Mouse (Mus musculus) hindbrain, postnatal 0 days (tissue): ENCODE measurements at regions not wholly inside any gene's neighbourhood (a gene's known extent, or its start where the extent isn't known, plus 50 kb on each side); places are given as distances from the start of the nearest gene placed in this dataset.

Source experiments
- ATAC-seq: fragments of 200-750 bp; cut with Nextera tagmentation; 2 replicates; pipeline ENCODE4 v1.8.0; 2017; ENCODE audit warnings: mild to moderate bottlenecking, moderate TSS enrichment, moderate library complexity
- DNase-seq: peaks from one replicate; pipeline ENCODE4 v3.0.0-alpha.2; 2015; ENCODE audit warnings: low spot score
- H3K27ac ChIP-seq: fragments of 300-500 bp; sonication (generic); 2 replicates; pipeline ENCODE4 v1.5.1; 2014; ENCODE audit warnings: mild to moderate bottlenecking
- H3K27me3 ChIP-seq: fragments of 300-500 bp; sonication (generic); 2 replicates; pipeline ENCODE4 v1.6.1; 2014; ENCODE audit warnings: low read length, mixed read lengths; ENCODE audit not compliant: insufficient read depth
- H3K36me3 ChIP-seq: fragments of 300-500 bp; sonication (generic); 2 replicates; pipeline ENCODE4 v1.6.1; 2014; ENCODE audit warnings: low read length, mixed read lengths; ENCODE audit not compliant: insufficient read depth
- H3K4me1 ChIP-seq: fragments of 300-500 bp; sonication (generic); 2 replicates; pipeline ENCODE4 v1.6.1; 2014; ENCODE audit warnings: antibody characterized with exemption, low read length, mixed read lengths; ENCODE audit not compliant: insufficient read depth
- H3K4me2 ChIP-seq: fragments of 300-500 bp; sonication (generic); 2 replicates; pipeline ENCODE4 v1.6.1; 2014; ENCODE audit warnings: low read depth, mild to moderate bottlenecking, low read length, moderate library complexity, mixed read lengths
- H3K4me3 ChIP-seq: fragments of 300-500 bp; sonication (generic); 2 replicates; pipeline ENCODE4 v1.5.1; 2014; ENCODE audit warnings: low read length
- H3K9ac ChIP-seq: fragments of 300-500 bp; sonication (generic); replicated peaks from 2 replicates; pipeline ENCODE4 v1.6.1; 2014; ENCODE audit warnings: mild to moderate bottlenecking, low read length, moderate library complexity, mixed read lengths
- H3K9me3 ChIP-seq: fragments of 300-500 bp; sonication (generic); 2 replicates; pipeline ENCODE4 v1.6.1; 2016; ENCODE audit warnings: low read length, mixed read lengths
- CTCF ChIP-seq: IDR thresholded peaks from 2 replicates; pipeline ENCODE4 v1.5.1; 2016; ENCODE audit warnings: antibody characterized with exemption, control low read depth, low read depth
- WGBS: fragments of 180-500 bp; shearing (Covaris S2); extraction: QIAGEN DNeasy Blood & Tissue Kit; methylation state at CpG from one replicate; pipeline ENCODE4 v1.1.7; 2014; 5-methylcytosine and 5-hydroxymethylcytosine counted together
- microRNA-seq, 2 experiments: library from miRNA; unstranded; fragments of <30 nt; microRNA quantifications; one replicate each; pipeline ENCODE4; 2016

DNA sequence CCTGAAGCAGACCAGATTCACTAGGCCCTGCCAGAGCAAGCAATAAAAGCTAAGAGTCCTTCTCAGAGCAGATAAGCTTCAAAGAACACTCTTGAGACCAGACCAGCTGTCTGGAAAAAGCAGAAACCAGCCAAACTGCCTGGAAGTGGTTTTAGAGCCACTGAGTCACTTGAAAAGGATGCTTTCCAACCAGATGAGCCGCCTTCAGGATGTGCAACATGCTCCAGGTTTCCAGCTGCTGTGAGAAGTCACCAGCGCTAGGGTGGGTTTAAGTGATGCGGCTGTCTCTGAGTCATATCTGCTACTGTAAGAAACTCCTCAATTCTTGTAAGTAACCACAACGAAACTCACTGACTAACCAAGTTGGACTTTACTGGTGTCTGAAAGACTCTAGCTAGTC lies 1209.3 kb downstream of the A830018L16Rik start:
- Histone ChIP-seq H3K9me3 (no peaks in the 10 kb centered on the region), H3K36me3 (no peaks in the 10 kb centered on the region), H3K4me2 (no peak overlapping the region), H3K4me1 (no peaks in the 10 kb centered on the region), H3K9ac (no peak overlapping the region), H3K27me3 (no peaks in the 10 kb centered on the region), H3K4me3 (no peak overlapping the region), H3K27ac (no peak overlapping the region)
- DNase-seq (no peak), ATAC-seq (no peak)
- TF ChIP-seq CTCF: no peak
- WGBS: 96% methylated on average over 4 of the region's 4 CpGs

DNA sequence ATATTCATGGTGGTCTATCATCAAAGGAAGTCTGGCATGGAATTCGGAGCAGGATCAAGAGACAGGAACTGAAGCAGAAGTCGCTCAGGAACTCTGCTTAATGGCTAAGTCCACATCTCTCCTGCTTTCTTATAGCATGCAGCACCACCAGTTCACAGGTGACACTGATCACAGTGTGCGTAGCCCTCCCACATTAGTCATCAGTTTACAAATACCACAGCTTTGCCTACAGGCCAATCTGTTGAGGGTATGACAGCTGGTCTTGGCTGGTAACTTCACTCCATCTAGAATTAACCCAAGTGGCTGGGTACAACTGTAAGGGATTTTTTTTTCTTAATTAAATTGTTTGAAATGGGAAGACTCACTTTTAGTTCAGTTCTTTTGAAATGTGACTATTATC lies 1219.1 kb downstream of the A830018L16Rik start:
- DNase-seq (no peak), ATAC-seq (no peak)
- no peak overlapping the region for H3K27ac ChIP-seq
- H3K27me3 ChIP-seq: no peaks in the 10 kb centered on the region
- no peaks in the 10 kb centered on the region for H3K4me1 ChIP-seq
- no peaks in the 10 kb centered on the region for H3K9me3 ChIP-seq
- no peak overlapping the region for H3K4me3 ChIP-seq
- H3K36me3 ChIP-seq: no peaks in the 10 kb centered on the region
- WGBS: 92% methylated on average over 3 of the region's 3 CpGs
- no peak overlapping the region for H3K4me2 ChIP-seq
- no peak for TF ChIP-seq CTCF
- H3K9ac ChIP-seq: no peak overlapping the region

DNA sequence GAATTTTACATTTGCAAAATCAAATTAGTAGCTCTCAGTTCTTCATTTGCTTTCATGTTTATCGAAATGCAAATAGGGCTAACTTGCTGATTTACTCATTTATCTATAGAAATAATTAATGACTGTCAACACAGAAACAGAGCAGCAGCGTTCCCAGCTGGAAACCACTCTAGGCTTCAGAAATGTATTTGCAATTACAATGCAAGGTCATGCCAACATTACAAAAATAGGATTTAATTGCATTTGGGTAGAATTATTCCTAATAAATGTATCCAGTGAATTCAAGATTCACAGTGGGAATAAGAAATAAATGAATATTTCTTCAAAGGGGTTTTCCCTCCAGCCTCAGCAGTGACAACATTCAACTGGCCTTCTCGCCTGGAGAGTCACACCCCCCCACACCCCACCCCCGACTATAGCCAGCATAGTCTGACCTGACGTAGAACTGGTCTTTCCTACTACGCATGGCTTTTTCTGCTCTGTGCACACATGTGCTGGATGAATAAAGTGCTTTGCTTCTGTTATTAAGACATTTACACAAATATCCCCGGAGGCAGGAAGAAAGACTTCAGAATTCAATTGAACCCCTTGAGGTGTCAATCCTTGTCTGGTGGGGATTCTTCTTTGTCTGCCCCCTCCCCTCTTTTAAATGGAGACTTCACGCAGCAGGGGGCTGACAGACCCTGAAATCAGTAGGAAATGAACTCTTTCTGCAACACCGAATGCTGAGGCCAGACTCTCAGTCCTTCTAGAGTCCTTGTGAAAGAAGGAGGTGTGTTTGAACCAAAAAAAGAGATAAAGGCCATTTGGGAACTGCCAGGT lies 1222.6 kb downstream of the A830018L16Rik start:
- H3K4me3 ChIP-seq: no peak overlapping the region
- H3K36me3 ChIP-seq: no peaks in the 10 kb centered on the region
- no peak for TF ChIP-seq CTCF
- ATAC-seq (peak; percentile 64), DNase-seq (peak; percentile 31)
- no peak overlapping the region for H3K27ac ChIP-seq
- no peaks in the 10 kb centered on the region for H3K4me1 ChIP-seq
- 20% methylated on average over 9 of the region's 9 CpGs for WGBS
- H3K9me3 ChIP-seq: no peaks in the 10 kb centered on the region
- H3K27me3 ChIP-seq: no peaks in the 10 kb centered on the region
- no peak overlapping the region for H3K9ac ChIP-seq
- no peak overlapping the region for H3K4me2 ChIP-seq

DNA sequence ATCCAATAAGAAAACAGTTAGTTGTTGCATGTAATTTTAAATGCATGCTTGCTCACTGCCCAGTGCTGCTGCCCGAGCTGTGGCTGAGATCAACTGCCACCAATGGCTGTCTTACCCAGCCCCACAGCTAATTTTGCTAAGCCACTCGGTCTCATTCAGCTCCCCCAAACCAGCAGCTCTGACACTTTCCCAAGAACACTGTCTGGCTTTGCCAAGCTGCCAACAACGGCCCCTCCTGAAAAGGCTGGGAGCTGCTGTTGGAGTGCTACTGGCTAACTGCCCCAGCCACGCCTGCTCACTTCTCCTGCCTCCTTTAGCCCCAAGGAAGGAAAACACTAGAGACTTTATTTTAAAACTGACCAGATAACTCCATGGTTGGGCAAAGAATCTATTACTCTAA lies 1227.1 kb downstream of the A830018L16Rik start:
- DNase-seq (peak; percentile 67), ATAC-seq (peak; percentile 75)
- no peaks in the 10 kb centered on the region for H3K9me3 ChIP-seq
- 45% methylated on average over 4 of the region's 4 CpGs for WGBS
- H3K36me3 ChIP-seq: no peaks in the 10 kb centered on the region
- H3K4me1 ChIP-seq: no peaks in the 10 kb centered on the region
- no peaks in the 10 kb centered on the region for H3K27me3 ChIP-seq
- H3K27ac ChIP-seq: no peak overlapping the region
- no peak overlapping the region for H3K4me2 ChIP-seq
- TF ChIP-seq CTCF: no peak
- H3K4me3 ChIP-seq: no peak overlapping the region
- no peak overlapping the region for H3K9ac ChIP-seq

Small RNAs in the stretch of these regions (microRNA-seq; reads per million reads assigned to microRNA genes)
- gene Mir6341: 0 reads per million in 2 experiments
